ENCODE assay signal across 9 mouse cellular contexts in the genomic region with DNA sequence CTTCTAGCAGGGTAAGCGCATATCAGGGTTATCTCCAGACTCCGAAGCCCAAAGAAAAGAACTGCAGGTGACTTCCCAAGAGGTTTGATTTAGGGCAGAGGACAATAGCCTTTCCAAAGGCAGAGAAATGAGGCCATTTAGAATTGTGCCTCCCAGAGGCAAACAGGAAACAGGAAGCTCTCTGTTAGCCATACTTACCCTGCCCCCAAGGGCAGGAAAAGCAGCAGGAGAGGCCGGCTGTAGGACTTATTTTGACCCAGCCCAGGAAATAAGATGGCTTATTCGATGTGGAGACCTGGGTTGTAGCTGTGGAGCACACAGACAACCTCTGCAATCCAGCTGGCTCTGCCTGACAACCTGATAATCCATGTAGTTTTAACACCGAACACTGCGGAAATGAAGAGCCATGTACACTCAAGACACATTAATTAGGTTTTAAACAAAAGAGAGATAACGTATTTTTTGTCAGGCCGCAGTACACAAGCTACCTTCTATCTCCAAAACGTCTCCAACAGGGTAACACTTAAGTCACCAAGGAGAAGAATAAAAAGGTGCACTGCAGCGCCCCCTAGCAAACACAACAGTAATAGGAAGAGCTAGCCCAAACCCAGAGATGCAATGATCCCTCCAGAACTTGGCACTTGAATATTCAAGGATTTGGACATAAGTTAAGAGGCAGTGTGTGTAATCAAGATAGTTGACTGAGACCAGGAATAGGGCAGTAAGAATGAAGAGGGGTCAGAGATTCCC.
DNase-seq lines count a peak whose midpoint lies in the region; ATAC-seq and TF ChIP-seq lines count a peak whose summit lies in the region.
"Had no signal": no experiment of that assay in that cellular context is flagged by ENCODE, and none has a peak within 500 bp of the region (broad histone marks: within the 10 kb centered on the region; RNA-seq: fewer than 3 reads in every experiment).

No protein-coding gene starts in this region.

- TF ChIP-seq POLR2A in MEL (IDR thresholded peaks at IDR 0.05; ENCODE audit: control insufficient read depth in 1 of 2, insufficient read depth in 1 of 2, low read depth in 1 of 2, low read length in 2 of 2, poor library complexity in 1 of 2): no peak

- peak; percentile 54 for DNase-seq in MEL (ENCODE audit: low read depth, low spot score)
- peak; percentile 34 for DNase-seq in liver, postnatal 0 days
- DNase-seq in ovary, postnatal 10 days (ENCODE audit: low spot score): no peak
- DNase-seq in embryo, embryonic 9.5 days (ENCODE audit: extremely low spot score): no peak

- no peak overlapping the region for H3K27ac ChIP-seq in intestine, postnatal 0 days (ENCODE audit: low read depth, low read length)
- H3K27ac ChIP-seq in intestine, embryonic 15.5 days: no peak overlapping the region
- no peak overlapping the region for H3K27ac ChIP-seq in MEL (ENCODE audit: control insufficient read depth, low read depth, low read length)
- no peak overlapping the region for H3K27ac ChIP-seq in liver, postnatal 0 days (ENCODE audit: low read depth)
- H3K27ac ChIP-seq in neural tube, embryonic 15.5 days (replicated peaks): no peak overlapping the region
- H3K27ac ChIP-seq: neural tube, embryonic 12.5 days had no signal

- H3K4me3 ChIP-seq in intestine, postnatal 0 days (ENCODE audit: low read depth, low read length): no peak overlapping the region
- H3K4me3 ChIP-seq in intestine, embryonic 15.5 days (replicated peaks): no peak overlapping the region
- no peak overlapping the region for H3K4me3 ChIP-seq in MEL (ENCODE audit: control insufficient read depth in 1 of 2, insufficient read depth in 1 of 2, low read depth in 2 of 2, low read length in 2 of 2)
- H3K4me3 ChIP-seq in liver, postnatal 0 days (ENCODE audit: low read depth, low read length): no peak overlapping the region
- no peak overlapping the region for H3K4me3 ChIP-seq in neural tube, embryonic 15.5 days (replicated peaks)
- H3K4me3 ChIP-seq: neural tube, embryonic 12.5 days had no signal

- peak; percentile 53 for TF ChIP-seq CTCF in intestine, postnatal 0 days (IDR thresholded peaks at IDR 0.05; ENCODE audit: low read depth)
- peak; percentile 42 to 60 (median 52) for TF ChIP-seq CTCF in MEL (IDR thresholded peaks at IDR 0.05 in 2 of 3, conservative IDR thresholded peaks at IDR 0.05 in 1 of 3; ENCODE audit: control insufficient read depth in 1 of 3, insufficient read depth in 1 of 3, low read depth in 2 of 3, low read length in 3 of 3, poor library complexity in 1 of 3, severe bottlenecking in 1 of 3)
- TF ChIP-seq CTCF in liver, postnatal 0 days (IDR thresholded peaks at IDR 0.05; ENCODE audit: low read depth): peak; percentile 48

- no peaks in the 10 kb centered on the region for H3K36me3 ChIP-seq in intestine, postnatal 0 days (ENCODE audit: control insufficient read depth, insufficient read depth)
- no peaks in the 10 kb centered on the region for H3K36me3 ChIP-seq in intestine, embryonic 15.5 days
- H3K36me3 ChIP-seq in MEL (ENCODE audit: control insufficient read depth in 1 of 2, insufficient read depth in 2 of 2, low read length in 2 of 2): no peaks in the 10 kb centered on the region
- H3K36me3 ChIP-seq in liver, postnatal 0 days (replicated peaks; ENCODE audit: insufficient read depth, low read length): no peaks in the 10 kb centered on the region
- no peaks in the 10 kb centered on the region for H3K36me3 ChIP-seq in neural tube, embryonic 15.5 days
- H3K36me3 ChIP-seq: neural tube, embryonic 12.5 days had no signal

- no peaks in the 10 kb centered on the region for H3K79me2 ChIP-seq in MEL (ENCODE audit: control insufficient read depth, insufficient read depth, low read length, poor library complexity)

- WGBS in intestine, postnatal 0 days: 68% methylated on average over 10 of the region's 10 CpGs
- 66% methylated on average over 10 of the region's 10 CpGs for WGBS in intestine, embryonic 15.5 days
- 50% methylated on average over 10 of the region's 10 CpGs for WGBS in liver, postnatal 0 days (ENCODE audit: insufficient replicate concordance)
- WGBS in neural tube, embryonic 15.5 days: 73% methylated on average over 10 of the region's 10 CpGs

- peak; percentile 46 for TF ChIP-seq RAD21 in MEL (IDR thresholded peaks at IDR 0.05; ENCODE audit: low read depth, low read length)

- no peak overlapping the region for H3K4me2 ChIP-seq in intestine, postnatal 0 days (replicated peaks; ENCODE audit: low read depth)
- no peak overlapping the region for H3K4me2 ChIP-seq in intestine, embryonic 15.5 days (replicated peaks)
- no peak overlapping the region for H3K4me2 ChIP-seq in liver, postnatal 0 days (ENCODE audit: low read depth, low read length)
- no peak overlapping the region for H3K4me2 ChIP-seq in neural tube, embryonic 15.5 days
- H3K4me2 ChIP-seq: neural tube, embryonic 12.5 days had no signal

- no peak for TF ChIP-seq EP300 in MEL (IDR thresholded peaks at IDR 0.05; ENCODE audit: low read depth in 1 of 2, low read length in 2 of 2)
- no peak for TF ChIP-seq EP300 in liver, postnatal 0 days (IDR thresholded peaks at IDR 0.05; ENCODE audit: low read depth)

- H3K9me3 ChIP-seq in intestine, postnatal 0 days (ENCODE audit: control insufficient read depth): no peaks in the 10 kb centered on the region
- H3K9me3 ChIP-seq in intestine, embryonic 15.5 days: no peaks in the 10 kb centered on the region
- H3K9me3 ChIP-seq in MEL (replicated peaks; ENCODE audit: insufficient read depth, low read length): no peaks in the 10 kb centered on the region
- no peaks in the 10 kb centered on the region; the same call in 1 of the 2 replicates for H3K9me3 ChIP-seq in liver, postnatal 0 days (ENCODE audit: low read length)
- peaks cover 4% of the 10 kb centered on the region; the same call in 1 of the 2 replicates for H3K9me3 ChIP-seq in neural tube, embryonic 15.5 days (replicated peaks)
- H3K9me3 ChIP-seq: neural tube, embryonic 12.5 days had no signal

- H3K27me3 ChIP-seq in intestine, postnatal 0 days (replicated peaks; ENCODE audit: control insufficient read depth, insufficient read depth, low read length): no peaks in the 10 kb centered on the region
- H3K27me3 ChIP-seq in intestine, embryonic 15.5 days (replicated peaks): no peaks in the 10 kb centered on the region
- 0 out of 4 replicates have a peak, but pooled peaks cover 0 to 1% of the 10 kb centered on the region in 2 experiments for H3K27me3 ChIP-seq in MEL (ENCODE audit: control insufficient read depth in 1 of 2, insufficient read depth in 2 of 2, low read length in 2 of 2)
- H3K27me3 ChIP-seq in liver, postnatal 0 days (ENCODE audit: insufficient read depth, low read length): no peaks in the 10 kb centered on the region
- no peaks in the 10 kb centered on the region for H3K27me3 ChIP-seq in neural tube, embryonic 15.5 days (replicated peaks)
- H3K27me3 ChIP-seq: neural tube, embryonic 12.5 days had no signal

- H3K9ac ChIP-seq in intestine, postnatal 0 days (ENCODE audit: low read depth, low read length): no peak overlapping the region
- H3K9ac ChIP-seq in intestine, embryonic 15.5 days: no peak overlapping the region
- no peak overlapping the region for H3K9ac ChIP-seq in MEL (ENCODE audit: control insufficient read depth, low read depth, low read length, poor library complexity, severe bottlenecking)
- H3K9ac ChIP-seq in liver, postnatal 0 days (replicated peaks): no peak overlapping the region
- no peak overlapping the region for H3K9ac ChIP-seq in neural tube, embryonic 15.5 days (replicated peaks)
- H3K9ac ChIP-seq: neural tube, embryonic 12.5 days had no signal

- no peak for ATAC-seq in intestine, postnatal 0 days
- ATAC-seq in intestine, embryonic 15.5 days: no peak
- 0 out of 2 replicates have a peak, but pooled peaks have one; percentile 50 for ATAC-seq in common myeloid progenitor, adult 5-6 weeks (replicated peaks; ENCODE audit: low read depth, poor library complexity, severe bottlenecking)
- ATAC-seq in liver, postnatal 0 days: no peak
- no peak for ATAC-seq in neural tube, embryonic 15.5 days (ENCODE audit: low FRiP score)

- no peaks in the 10 kb centered on the region for H3K4me1 ChIP-seq in intestine, postnatal 0 days (replicated peaks; ENCODE audit: control insufficient read depth, insufficient read depth, low read length)
- H3K4me1 ChIP-seq in intestine, embryonic 15.5 days (replicated peaks): no peaks in the 10 kb centered on the region
- H3K4me1 ChIP-seq in MEL (ENCODE audit: control insufficient read depth in 1 of 2, insufficient read depth in 2 of 2, low read length in 2 of 2): no peaks in the 10 kb centered on the region
- no peaks in the 10 kb centered on the region for H3K4me1 ChIP-seq in liver, postnatal 0 days (ENCODE audit: insufficient read depth)
- no peaks in the 10 kb centered on the region for H3K4me1 ChIP-seq in neural tube, embryonic 15.5 days
- H3K4me1 ChIP-seq: neural tube, embryonic 12.5 days had no signal

TF ChIP-seq in MEL, 35 proteins besides CTCF, POLR2A, EP300 and RAD21:
- TF ChIP-seq ZC3H11A (IDR thresholded peaks at IDR 0.05; ENCODE audit: low read depth, low read length) (peak; percentile 40), MXI1 (IDR thresholded peaks at IDR 0.05; ENCODE audit: low read depth, low read length) (no peak), SMC3 (IDR thresholded peaks at IDR 0.05; ENCODE audit: low read depth, low read length) (peak; percentile 56), BHLHE40 (IDR thresholded peaks at IDR 0.05; ENCODE audit: borderline replicate concordance, low read depth, low read length) (no peak), POLR2AphosphoS5 (IDR thresholded peaks at IDR 0.05; ENCODE audit: borderline replicate concordance, low read depth, low read length) (no peak), E2F4 (IDR thresholded peaks at IDR 0.05; ENCODE audit: borderline replicate concordance, low read depth, low read length) (no peak), TCF12 (IDR thresholded peaks at IDR 0.05; ENCODE audit: low read depth, low read length) (no peak), MEF2A (IDR thresholded peaks at IDR 0.05; ENCODE audit: extremely low read depth, insufficient replicate concordance, low read depth, low read length, poor library complexity, severe bottlenecking) (no peak), NRF1 (IDR thresholded peaks at IDR 0.05; ENCODE audit: insufficient read depth, low read depth, low read length, poor library complexity, severe bottlenecking) (no peak), TBP (IDR thresholded peaks at IDR 0.05; ENCODE audit: low read depth, low read length) (no peak)

Comparison
In these comparisons a context has a peak if more than half of its experiments do, and no peak if none do; other contexts are left out.
1. DNase-seq: peak in MEL (single experiment) and liver, postnatal 0 days (single experiment); none in ovary, postnatal 10 days (single experiment) and embryo, embryonic 9.5 days (single experiment).
2. Peak in every context shown above with its lines, with median percentiles within 50 percentile points of each other: CTCF ChIP-seq.